Mouse (Mus musculus): ENCODE measurements at regions not wholly inside any gene's neighbourhood (a gene's known extent, or its start where the extent isn't known, plus 50 kb on each side); places are given as distances from the start of the nearest gene placed in this dataset.
A peak's percentile ranks its signal among the peaks of the same experiment; 100 is the strongest.

GRCm38 (mm10) chr10:111111020-111111419 is 53.5 kb upstream of the Osbpl8 start:
- DNase-seq = no peak

GRCm38 (mm10) chr10:111108658-111109633 is 55.6 kb upstream of the Osbpl8 start:
- DNase-seq = peak; percentile 57

- DNase-seq = no peak
Observed at GRCm38 (mm10) chr10:111107852-111108251, 56.7 kb upstream of the Osbpl8 start.

GRCm38 (mm10) chr10:111107387-111107786 is 57.2 kb upstream of the Osbpl8 start:
- peak; percentile 65 for DNase-seq

- no peak for DNase-seq
Observed at GRCm38 (mm10) chr10:111106411-111106810, 58.1 kb upstream of the Osbpl8 start.

- no peak for DNase-seq
Observed at GRCm38 (mm10) chr10:111105662-111106061, 58.9 kb upstream of the Osbpl8 start.

- no peak for DNase-seq
Observed at GRCm38 (mm10) chr10:111103512-111103911, 61.0 kb upstream of the Osbpl8 start.

GRCm38 (mm10) chr10:111103086-111103485 is 61.5 kb upstream of the Osbpl8 start:
- DNase-seq = no peak

GRCm38 (mm10) chr10:111101901-111102761 is 62.4 kb upstream of the Osbpl8 start:
- DNase-seq = no peak

- DNase-seq = peak; percentile 78
Observed at GRCm38 (mm10) chr10:111099812-111100464, 64.6 kb upstream of the Osbpl8 start.

- DNase-seq = no peak
Observed at GRCm38 (mm10) chr10:111099059-111099811, 65.3 kb upstream of the Osbpl8 start.

GRCm38 (mm10) chr10:111097245-111097644 is 67.3 kb upstream of the Osbpl8 start:
- DNase-seq = no peak

- DNase-seq = no peak
Observed at GRCm38 (mm10) chr10:111096811-111097210, 67.7 kb upstream of the Osbpl8 start.

GRCm38 (mm10) chr10:111094405-111094804 is 70.1 kb upstream of the Osbpl8 start:
- no peak for DNase-seq

- DNase-seq = no peak
Observed at GRCm38 (mm10) chr10:111089382-111089781, 75.2 kb upstream of the Osbpl8 start.

- no peak for DNase-seq
Observed at GRCm38 (mm10) chr10:111085561-111085960, 75.6 kb upstream of the Zdhhc17 start.

GRCm38 (mm10) chr10:111084267-111084780 is 74.4 kb upstream of the Zdhhc17 start:
- no peak for DNase-seq

GRCm38 (mm10) chr10:111083861-111084260 is 73.9 kb upstream of the Zdhhc17 start:
- DNase-seq = no peak

GRCm38 (mm10) chr10:111083338-111083737 is 73.4 kb upstream of the Zdhhc17 start:
- no peak for DNase-seq

- DNase-seq = no peak
Observed at GRCm38 (mm10) chr10:111080322-111080721, 70.4 kb upstream of the Zdhhc17 start.

- peak; percentile 48 for DNase-seq
Observed at GRCm38 (mm10) chr10:111079051-111079450, 69.1 kb upstream of the Zdhhc17 start.

- DNase-seq = no peak
Observed at GRCm38 (mm10) chr10:111077632-111078031, 67.7 kb upstream of the Zdhhc17 start.
